Mouse (Mus musculus): ENCODE measurements around the gene Mrpl14.

The Mrpl14 gene

DNA sequence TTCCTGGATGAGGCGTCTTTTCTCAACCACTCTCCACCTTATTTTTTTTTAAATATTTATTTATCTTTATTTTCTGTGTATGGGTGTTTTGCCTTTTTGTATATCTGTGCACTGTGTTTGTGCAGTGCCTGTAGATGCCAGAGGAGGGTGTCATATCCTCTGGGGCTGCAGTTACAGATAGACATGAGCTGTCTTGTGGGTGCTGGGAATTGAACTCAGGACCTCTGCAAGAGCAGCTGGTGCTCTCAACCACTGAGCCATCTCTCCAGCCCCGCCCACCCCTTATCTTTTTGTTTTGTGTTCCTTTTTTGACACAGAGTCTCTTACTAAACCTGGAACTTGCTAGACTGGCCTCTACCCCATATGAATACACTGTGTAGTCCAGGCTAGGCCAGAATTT, 41.4 kb downstream of the Mrpl14 start:
- DNase-seq, result no peak

GRCm38 (mm10) chr17:45727983-45728723, 42.0 kb downstream of the Mrpl14 start:
- no peak for DNase-seq

- no peak for DNase-seq
Measured at GRCm38 (mm10) chr17:45729387-45729786, 43.3 kb downstream of the Mrpl14 start.

DNA sequence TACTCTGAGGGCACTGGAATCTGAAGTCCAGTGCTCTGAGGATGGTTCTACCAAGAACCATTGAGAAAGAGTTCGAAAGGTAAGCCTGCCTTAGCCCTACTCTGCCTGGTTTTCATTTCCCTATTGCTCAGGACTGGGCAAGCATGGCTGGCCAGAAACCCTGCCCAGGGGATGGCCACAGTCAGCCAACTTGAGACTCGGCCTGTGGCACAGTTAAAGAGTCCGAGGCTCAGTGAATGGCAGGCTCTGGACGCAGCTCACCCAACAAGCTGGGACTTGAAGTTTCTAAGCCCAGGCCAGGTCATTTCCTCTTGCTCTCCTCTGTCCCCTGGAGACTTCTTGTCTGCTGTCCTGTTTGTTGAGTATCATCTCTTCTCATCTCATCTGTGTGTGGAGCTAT, 44.6 kb downstream of the Mrpl14 start:
- DNase-seq, result no peak

DNA sequence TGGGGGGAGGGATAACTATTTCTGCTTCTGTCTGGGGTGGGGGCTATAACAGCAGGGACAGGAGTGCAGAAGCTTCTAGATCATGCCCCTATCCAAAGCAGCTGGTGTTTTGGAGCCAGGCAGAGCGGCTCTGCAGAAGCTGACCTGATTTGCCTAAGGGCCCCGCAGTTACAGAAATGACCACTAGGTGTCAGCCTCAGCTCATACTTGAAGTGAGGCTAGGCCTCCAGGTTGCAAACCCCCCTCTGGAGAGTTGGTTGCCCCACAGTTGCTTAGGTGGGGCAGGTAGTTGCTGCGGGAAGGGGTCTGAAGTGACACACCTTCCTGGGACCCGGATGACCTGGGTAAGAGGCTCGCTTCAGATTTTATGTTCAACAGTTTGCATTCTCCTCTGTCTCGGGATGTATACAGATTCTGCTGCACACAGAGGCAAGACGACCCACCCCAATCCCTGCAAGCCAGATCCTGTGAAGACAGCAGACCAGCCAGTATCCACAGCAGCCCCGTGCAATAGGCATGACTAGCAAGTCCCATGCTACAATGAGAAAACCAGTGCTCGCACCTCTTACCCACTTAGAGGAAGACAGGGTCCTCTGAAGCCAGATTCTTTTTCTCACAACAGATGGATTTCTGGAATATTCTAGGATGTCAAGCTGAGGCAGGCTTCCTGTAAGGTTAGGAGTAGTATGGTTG, 45.2 kb downstream of the Mrpl14 start:
- peak; percentile 86 to 94 for DNase-seq

DNA sequence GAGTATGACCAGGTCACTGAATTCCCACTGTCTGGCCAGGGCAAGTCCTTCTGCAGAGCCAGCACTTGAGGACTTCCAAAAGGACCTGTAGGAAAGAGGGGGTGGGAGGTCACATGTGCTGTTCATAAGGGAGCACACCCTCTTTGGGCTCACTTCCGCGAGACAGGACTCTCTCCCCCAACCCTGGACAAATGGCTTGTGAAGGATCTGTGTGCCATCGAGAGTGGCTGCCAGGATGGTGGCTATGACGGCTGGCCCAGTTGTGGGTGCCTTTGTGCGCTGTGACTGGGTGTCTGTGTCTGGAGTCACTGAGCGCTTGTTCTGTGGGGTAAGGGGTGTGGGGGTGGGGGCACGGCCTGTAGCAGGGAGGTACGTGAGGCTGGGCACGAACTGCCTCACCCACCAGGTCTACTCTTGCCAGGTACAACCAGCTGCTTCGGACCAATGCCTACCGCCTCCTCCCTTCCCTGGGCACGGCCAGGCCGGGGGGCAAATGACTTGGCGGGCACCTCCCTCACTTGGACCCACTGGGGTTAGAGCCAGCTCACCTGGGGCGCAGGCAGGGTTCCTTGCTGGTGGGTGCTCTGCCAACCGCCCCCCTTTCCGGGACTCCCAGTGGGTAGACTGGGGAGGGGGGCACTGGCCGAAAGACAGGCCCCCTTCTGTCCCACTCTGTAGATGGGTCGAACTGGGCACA, 47.1 kb downstream of the Mrpl14 start:
- DNase-seq, result peak; percentile 34 to 69

- peak; percentile 74 to 87 for DNase-seq
Measured at GRCm38 (mm10) chr17:45733735-45734301, 47.7 kb downstream of the Mrpl14 start, which contains the start of gene 1600014C23Rik. TSS of gene 1600014C23Rik (minus strand) at chr17:45733844.

- no peak for DNase-seq
Measured at GRCm38 (mm10) chr17:45734333-45734732, 48.2 kb downstream of the Mrpl14 start.

DNA sequence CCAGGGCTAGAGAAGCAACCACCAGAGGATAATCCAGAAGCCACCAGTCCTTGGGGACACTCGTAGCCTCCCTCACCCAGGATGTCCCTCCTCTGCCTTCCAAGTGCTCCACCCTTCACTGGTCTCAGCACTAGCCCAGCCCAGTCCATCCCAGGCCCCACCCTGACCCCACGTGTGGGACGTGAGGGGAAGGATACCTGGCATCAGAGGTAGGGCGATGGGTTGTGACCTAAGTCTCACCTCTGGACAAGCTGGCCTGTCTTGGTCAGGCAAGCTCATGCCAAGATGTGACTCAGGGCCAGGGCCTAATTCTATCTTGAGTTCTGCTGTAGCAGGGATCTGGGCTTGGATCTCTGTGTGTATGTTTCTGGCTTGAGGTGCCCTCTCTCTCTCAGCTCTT, 48.8 kb downstream of the Mrpl14 start:
- peak in 1 of 2 experiments; percentile 50 for DNase-seq

GRCm38 (mm10) chr17:45735382-45736310, 49.5 kb downstream of the Mrpl14 start:
- DNase-seq, result peak; percentile 86 to 92

GRCm38 (mm10) chr17:45736311-45737077, 50.4 kb downstream of the Mrpl14 start:
- DNase-seq, result peak; percentile 80 to 92

GRCm38 (mm10) chr17:45737078-45737601, 51.0 kb downstream of the Mrpl14 start:
- no peak for DNase-seq

GRCm38 (mm10) chr17:45742371-45743147, 56.4 kb downstream of the Mrpl14 start:
- no peak for DNase-seq

DNA sequence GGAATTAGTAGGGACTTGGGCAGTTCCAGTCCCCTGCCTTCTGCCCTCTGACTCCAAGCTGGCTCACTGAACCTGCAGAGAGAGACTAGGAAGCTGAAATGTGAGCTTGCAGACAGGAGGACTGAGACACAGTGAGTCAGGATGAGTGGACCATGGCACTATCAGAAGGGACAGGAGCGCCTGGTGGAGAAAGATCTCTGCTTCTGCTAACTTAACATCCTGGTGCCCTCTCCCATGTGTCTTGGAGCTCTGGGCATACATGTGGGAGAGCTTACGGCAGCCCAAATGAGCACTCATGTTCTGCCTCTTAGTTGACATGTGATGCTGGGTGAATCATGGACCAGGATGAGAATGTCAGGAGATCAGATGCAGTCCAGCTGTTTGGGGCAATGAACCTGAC, 59.5 kb downstream of the Mrpl14 start:
- DNase-seq, result no peak

DNA sequence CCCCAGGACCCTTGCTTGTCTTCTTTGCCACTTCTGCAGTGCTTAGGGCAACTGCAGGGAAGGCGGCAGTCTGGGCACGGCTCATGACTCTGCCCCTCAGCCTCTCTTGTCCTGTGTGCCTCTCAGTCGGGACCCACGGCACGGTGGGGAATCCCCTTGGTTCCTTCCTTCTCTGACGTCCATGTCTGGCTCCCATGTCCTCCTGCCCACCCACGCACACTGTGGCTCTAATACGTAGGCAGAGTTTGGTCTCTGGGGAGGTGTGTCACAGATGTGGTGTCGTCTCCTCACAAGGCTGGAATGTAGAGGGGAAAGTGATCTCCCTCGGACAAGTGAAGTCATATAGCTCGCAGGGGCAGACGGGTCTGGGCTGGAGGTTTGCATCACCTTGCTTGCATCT, 60.6 kb downstream of the Mrpl14 start:
- no peak for DNase-seq

DNA sequence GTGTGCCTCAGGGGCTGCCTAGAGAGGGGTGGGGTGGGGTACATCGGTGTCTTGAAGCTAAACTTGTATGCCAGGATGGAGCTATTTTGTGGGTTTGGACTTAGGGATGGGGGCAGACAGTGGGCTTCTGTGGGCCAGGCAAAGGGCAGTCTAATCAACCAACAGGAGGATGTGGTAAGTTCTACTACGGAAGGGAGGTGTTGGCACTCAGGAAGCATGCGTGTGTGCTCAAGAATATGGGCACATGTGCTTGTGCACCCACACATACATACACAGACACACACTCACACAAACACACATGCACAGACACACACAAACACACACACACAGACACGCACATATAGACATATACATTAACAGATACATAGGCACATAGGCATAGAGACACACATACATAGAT, 61.2 kb downstream of the Mrpl14 start:
- no peak for DNase-seq
